Mouse (Mus musculus): ENCODE results near the gene Stk38.

Stk38 gene

DNA sequence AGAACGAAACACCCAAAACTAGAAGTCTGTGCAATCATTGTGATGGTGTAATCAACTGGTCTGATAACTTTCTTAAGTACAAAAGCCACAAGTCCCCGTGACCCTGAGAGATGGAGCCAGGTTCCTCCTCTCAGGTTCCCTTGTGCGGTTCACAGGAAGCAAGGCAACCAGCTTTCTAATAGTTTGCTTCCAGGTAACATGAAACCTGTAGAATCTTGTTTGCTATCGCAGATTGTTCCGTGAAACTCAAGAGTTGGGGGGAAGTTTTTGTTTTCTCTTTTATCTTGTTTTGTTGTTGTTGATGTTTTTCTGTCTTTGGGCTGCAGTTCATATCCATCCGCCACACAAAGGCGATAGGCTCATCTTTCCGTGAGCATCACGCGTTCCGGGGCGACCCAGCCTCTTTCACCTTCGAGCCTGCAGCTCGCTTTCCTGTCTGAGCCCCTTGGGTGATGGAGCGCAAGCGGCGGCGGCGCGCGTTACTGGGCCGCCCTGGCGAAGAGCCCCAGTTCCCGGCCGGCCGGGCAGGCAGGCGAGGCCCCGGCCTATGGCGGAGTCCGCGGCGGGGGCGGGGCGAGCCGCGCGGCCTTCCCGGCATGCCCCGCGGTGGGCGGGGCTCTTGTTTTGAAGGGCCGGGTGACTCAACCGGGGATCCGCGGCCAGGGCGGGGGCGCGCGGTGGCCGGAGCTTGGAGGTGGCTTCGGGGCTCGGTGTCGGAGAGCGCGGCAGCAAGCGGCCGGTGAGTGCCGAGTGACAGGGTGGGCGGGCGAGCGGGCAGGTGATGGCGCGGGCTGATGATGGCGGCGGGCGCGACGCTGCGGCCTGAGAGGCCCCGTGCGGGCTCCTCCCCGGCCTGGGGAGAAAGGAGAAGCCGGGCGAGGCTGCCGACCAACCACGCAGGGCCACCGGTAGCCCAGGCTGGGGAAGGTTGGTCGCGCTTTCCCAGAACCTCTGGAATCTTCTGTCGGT lies 55.7 kb downstream of the Stk38 start, which contains the start of gene Kctd20:
Gene Kctd20 (plus strand): TSS at position 120 of the 969 bp plus-strand sequence.
- DNase-seq (ENCODE audit: low spot score) = peak; percentile 89

DNA sequence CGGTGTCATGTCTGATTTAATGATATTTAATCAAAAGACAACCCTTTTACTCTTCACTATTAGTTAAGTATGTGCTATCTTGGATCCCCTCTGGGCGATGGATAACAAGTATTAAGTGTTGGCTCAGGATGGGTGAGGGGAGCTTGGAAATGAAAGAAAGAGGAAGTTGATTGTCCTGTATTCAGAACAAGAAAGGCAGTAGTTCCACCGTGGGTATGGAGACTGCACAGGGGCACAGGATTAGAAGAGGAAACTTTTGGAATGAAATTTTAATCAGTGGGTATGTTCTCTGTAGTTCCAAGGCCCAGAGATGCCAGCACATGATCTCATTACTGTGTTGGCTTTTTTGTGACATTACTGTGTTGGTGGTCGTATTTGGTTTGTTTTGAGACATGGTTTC lies 57.0 kb downstream of the Stk38 start:
- DNase-seq (ENCODE audit: low spot score) = no peak

DNA sequence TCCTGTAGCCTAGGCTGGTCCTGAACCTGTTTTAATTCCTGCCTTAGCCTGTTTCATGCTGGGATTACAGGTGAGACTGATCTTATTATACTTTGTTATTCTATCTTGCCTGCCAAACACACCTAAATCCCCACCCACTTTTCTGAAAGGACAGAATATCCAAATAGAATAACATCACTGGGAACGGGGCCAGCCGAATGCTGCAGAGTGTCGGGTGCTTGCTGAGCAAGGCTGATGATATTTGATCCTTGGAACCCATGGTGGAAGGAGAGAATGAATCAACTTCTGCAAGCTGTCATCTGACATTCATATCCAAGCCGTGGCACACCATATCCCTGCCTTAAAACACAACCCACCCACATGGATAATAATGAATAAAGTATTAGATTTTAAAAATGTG lies 59.1 kb downstream of the Stk38 start:
- no peak for DNase-seq (ENCODE audit: low spot score)

DNA sequence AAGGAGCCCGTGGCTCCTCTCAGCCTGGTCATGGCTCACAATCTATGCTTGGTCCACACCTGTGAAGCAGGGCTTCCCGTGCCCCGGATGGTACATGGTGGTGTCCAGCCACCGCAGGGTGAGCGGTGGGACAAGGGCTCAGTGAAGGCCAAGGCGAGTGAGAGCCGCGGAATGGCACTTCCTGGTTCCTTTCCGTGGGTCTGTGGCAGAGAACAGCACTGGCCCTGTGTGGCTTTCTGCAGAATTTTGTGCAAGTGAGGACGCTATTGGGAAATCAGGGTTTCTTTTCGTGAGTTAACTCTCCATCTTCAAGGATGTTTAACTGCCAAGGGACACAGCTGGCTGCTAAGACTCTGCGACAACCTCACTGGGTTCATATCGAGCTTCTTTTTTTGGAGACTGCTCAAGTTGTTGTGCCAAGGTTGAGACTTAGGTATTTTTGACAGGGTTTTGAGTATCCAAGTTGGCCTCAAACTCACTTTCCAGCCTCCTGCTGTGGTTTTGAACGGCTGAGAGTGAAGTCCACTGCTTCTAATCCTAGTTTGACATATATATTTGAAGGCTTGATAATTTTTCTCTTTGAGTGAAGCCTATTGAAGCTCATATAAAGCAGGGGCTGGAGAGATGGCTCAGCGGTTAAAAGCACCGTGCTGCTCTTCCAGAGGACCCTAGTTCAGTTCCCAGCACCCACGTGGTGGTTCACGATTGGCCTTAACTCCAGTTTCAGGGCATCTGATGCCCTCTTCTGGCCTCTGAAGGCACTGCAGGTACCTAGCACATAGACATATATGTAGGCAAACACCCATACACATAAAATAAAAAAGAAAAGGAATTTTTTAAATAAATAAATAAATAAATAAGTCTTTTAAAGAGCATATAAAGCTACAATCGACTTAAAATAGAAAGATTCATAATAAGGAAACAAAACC lies 60.5 kb downstream of the Stk38 start:
- DNase-seq (ENCODE audit: low spot score) = no peak

DNA sequence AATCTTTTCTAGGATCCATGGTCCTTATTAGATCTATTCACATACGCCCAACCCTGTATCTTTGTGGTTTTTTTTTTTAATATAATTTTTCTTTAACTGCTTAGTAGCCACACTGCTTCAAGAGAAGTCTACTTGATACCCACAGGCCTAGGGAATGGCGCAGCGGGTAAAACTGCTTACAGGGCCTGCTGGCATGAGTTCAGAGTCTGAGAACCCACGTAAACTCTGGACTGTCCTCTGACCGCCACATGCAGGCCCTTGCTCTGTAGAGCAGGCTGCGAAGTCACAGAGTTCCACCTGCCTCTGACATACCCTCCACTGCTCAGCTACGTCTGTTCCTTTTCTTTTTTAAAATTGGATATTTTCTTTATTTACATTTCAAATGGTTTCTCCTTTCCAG lies 63.3 kb downstream of the Stk38 start:
- DNase-seq (ENCODE audit: low spot score) = no peak

DNA sequence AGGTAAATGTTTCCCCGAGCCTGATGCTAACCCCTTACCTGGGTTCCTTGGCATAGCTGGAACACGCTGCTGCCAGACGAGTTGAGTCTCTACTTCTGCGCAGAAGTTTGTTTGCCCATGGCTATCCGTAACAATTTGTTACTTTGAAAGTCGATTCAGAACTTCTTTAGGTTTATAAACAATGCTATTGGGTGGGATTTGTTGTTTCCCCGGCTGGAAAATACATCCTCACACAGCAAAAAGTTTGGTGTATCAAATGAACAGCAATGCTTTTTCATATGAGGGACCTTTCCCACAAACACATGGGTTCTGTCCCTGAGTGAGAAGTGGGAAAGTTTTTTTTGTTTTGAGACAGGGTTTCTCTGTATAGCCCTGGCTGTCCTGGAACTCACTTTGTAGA lies 64.1 kb downstream of the Stk38 start, which contains the start of gene Pxt1:
Gene Pxt1 (minus strand): TSS at position 101 of the 400 bp plus-strand sequence.
- no peak for DNase-seq (ENCODE audit: low spot score)

DNA sequence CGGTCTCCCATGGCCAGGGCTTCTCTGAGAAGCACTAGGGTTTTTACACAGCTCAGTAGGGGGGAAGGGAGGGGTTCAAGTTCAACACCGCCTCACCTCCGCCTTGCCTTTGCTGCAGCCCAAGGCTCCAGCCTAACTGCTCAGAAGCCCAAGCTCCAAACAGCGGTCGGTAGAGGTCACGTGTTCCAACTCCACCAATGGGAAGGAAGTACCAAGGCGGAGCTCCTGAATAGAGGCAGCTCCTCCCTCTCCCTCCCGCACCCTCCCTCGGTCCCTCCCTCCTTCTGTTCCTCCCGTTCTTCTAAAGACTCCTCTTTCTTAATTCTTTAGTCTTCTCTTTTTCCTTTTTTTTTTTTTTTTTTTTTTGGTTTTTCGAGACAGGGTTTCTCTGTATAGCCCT lies 65.7 kb downstream of the Stk38 start:
- no peak for DNase-seq (ENCODE audit: low spot score)

DNA sequence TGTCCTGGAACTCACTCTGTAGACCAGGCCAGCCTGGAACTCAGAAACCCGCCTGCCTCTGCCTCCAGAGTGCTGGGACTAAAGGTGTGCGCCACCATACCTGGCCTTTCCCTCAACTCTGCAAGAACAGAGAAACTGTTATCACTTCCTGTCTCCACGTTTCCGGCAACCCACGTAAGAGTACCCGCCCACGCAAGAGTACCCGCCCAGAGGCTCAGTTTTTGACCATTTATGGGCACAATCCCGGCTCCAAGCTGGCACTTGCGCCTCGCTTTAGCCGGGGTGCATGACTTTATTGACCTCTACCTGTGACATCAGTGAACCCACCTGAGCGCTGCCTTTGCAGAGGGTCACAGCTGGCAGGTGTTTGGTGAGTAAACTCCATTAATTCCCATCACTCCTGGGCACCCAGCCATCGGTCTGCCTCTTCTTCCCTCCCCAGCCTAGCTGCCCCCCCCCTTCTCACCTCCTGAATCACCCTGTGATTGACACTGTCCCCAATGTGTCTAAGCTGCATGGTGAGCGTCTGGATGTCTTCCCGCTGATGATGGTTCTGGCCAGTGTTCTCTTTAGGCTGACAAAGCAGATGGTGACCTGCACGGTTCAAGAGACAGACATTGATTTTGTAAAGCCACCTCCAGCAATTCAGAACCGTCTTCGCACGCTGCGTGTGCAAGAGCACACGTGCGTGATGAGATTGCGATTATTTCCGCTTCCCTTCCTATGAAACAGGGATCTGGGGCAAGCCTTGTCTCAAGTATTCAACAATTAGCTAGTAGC lies 66.8 kb downstream of the Stk38 start:
- no peak for DNase-seq (ENCODE audit: low spot score)

DNA sequence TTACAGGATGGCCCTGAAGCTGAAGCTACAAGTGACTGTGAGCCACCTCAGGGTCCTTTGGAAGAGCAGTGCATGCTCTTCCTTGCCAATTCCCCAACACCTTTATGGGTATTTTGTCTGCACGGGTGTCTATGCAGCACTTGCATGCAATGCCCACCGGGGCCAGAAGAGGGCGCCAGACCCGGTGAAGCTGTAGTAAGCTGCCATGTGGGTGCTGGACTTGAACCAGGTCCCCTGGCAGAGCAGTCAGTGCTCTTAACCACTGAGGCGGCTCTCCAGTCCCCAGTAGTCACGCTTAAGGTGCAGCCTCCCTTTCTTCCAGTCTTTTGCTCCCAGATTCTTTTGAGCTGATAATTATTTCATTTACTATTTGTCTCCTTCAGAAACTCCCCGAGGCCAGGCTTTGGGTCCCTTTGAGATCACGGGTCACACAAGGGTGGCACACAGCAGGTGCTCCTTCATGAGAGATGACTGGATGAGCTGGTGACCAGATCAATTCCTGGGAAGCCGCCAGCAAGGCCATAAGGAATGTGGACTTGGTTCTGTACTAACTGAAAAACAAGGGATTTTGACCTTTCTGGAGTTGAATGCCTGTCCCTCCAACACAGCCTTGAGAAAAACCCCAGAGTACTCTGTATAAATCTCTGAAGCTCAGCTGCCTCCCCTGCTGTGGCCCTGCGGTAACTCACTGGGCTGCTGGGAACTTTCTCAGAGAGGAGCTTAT lies 71.0 kb downstream of the Stk38 start:
- DNase-seq (ENCODE audit: low spot score) = no peak

DNA sequence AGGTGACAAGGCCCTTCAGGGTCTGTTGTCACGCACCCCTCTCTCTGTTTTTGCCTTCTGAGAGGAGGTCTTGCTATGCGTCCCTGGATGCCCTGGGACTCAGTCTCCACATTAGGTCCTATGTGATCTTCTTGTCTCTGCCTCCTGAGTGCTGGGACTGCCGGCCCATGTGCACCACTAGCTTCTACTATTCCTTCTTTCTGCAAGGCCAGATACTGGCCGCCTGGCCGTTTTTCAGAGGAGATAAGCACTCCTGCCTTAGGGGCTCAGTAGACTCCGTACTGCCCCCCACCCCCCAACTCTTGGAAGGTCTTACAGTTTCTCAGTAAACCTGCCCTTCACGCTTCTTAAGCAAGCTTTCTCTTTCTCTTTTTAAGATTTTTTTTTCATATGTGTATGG lies 71.7 kb downstream of the Stk38 start:
- DNase-seq (ENCODE audit: low spot score) = no peak

DNA sequence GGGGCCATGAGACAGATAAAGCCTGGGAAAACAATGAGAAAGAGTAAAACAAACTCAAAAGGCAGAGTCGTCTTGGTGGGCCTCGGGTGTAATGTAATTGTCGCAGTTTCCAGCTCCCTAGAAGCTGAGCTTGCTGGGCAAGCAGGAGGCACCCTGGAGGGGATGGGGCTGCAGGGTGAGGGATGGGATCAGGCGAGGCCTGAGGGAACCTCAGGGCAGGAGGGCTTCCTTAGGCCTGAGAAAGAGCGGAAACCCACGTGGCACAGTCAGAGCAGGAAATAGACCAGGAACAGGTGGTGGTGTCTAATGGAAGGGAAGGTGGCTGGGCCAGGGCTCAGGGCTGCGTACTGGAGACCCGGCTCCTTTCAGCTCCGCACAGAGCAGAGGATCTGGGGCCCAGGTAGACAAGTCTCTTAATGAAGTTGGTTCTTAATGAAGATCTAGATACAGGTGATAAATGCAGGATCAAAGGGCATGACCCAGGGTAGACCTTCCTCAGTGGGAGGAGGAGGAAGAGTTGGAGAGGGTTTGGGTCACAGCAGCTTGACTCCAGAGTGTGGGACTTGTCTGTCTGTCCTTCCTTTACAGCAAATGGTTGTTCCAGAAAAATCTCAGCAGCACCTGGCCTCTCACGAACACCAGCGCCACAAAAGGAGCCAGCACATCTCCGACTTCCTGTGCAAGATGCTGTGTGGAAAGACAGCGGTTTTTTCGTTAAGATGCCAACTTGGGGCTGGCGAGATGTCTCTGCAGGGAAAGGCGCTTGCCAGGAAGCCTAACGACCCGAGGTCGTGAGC lies 73.5 kb downstream of the Stk38 start:
- no peak for DNase-seq (ENCODE audit: low spot score)

DNA sequence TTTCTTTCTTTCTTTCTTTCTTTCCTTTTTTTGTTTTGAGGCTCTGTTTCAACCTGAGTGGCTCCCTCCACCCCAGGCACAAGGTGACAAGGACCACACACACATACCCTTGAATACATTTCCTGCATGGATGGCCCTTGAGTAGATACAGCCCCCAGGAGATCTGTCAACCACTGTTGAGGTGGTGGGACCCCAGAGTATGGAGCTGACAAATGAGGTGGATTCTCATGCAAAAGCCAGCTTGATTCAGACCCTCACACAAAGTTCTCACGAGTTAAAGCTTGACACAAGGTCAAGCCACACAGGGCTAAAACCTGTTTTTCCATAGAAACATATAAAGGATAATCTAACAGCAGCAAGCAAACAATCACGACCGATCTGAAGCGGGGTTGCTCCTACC lies 75.5 kb downstream of the Stk38 start:
- DNase-seq (ENCODE audit: low spot score) = no peak

DNA sequence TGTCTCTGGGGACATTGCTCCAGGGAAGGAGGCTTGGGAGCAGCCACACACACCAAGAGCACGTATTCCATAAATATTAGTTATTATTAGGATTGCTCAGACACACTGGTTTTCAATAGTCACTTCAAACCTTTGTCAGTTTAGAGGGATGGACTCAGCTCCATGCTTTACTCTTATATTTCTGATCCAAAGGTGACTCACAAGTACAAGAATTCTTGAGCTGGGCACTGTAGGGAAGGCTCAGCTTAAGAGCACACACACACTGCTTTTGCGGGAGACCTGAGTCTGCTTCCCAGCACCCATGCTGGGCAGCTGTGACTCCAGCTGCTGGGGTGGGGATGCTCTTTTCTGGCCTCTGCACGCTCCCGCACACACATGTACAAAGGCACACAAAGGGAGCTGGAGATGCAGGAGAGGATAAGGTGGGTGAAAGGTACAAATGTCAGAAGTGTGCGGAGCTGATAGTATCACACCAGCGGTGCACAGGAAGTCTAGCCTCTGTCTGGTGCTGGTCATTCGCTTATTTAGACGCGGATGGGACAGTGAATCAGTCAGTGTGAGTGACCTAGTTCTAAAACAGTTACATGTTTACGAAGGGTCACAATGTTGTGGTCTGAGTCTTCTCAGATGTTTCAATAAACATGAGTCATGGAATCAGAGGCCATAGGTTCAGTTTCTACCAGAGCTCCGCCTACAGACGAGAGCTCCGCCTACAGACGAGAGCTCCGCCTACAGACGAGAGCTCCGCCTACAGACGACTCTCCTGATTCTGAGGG lies 76.2 kb downstream of the Stk38 start:
- DNase-seq (ENCODE audit: low spot score) = no peak

DNA sequence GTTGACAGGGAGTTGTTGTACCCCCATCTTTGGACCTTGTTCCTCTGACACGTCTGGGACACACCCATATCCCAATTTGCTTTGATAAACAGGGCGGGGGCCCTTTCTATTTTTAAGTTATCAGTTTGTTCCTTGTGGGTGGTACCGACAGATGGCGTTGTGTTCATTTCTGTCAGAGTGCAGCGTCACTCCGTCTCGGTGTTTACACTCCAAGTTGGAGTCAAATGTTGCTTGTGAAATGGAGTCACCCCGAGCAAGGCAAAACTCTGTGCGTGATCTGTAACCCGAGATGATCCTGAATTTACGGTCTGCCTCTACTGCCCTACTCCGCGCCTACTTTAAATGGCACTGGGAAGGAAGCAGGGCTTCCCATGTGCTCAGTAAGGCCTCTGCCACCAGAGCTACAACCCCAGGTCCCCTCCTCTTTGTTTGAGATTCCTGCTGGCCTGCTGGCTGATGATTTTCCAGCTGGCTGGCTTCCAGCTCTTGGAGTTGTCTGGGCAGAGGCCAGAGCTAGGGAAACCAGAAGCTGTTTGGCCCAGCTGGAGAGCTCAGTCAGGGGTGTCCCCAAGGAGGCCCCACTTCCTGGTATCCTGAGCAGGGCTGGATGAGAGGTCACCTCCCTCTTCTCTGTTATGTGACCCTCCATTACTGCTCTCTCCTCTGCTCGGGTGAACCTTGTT lies 77.3 kb downstream of the Stk38 start:
- DNase-seq (ENCODE audit: low spot score) = peak; percentile 97

DNA sequence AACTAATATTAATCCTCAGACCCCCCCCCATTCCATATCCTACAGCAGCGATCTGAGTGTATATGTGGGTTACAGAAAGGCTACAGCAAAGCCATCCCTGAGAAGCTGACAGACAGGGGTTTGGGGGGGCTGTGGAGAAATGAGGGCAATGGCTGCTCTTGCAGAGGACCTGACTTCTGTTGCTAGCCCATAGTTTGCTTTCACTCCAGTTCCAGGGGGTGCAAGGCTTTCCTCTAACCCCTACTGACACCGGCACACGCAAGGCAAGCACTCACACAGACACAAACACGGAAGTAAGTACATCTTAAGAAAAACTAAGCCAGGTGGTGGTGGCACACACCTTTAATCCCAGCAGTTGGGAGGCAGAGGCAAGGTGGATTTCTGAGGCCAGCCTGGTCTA lies 78.4 kb downstream of the Stk38 start:
- no peak for DNase-seq (ENCODE audit: low spot score)

DNA sequence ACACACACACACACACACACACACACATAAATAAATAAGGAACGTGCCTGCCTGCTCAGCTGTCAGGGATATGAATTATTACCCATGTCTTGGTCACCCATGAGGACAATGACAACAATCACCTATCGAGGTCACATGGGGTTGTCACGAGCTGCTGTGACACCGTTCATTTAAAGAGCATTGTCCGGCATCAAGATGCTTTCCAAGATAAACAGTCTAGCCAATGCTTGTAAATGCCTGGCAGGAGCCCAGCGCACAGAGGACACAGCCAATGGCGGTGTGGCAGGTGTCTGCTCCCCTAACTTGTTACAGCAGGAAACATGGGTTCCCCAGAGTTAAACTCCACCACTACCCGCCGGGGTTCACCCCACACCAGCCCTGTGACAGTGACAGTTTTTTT lies 79.8 kb downstream of the Stk38 start:
- no peak for DNase-seq (ENCODE audit: low spot score)

DNA sequence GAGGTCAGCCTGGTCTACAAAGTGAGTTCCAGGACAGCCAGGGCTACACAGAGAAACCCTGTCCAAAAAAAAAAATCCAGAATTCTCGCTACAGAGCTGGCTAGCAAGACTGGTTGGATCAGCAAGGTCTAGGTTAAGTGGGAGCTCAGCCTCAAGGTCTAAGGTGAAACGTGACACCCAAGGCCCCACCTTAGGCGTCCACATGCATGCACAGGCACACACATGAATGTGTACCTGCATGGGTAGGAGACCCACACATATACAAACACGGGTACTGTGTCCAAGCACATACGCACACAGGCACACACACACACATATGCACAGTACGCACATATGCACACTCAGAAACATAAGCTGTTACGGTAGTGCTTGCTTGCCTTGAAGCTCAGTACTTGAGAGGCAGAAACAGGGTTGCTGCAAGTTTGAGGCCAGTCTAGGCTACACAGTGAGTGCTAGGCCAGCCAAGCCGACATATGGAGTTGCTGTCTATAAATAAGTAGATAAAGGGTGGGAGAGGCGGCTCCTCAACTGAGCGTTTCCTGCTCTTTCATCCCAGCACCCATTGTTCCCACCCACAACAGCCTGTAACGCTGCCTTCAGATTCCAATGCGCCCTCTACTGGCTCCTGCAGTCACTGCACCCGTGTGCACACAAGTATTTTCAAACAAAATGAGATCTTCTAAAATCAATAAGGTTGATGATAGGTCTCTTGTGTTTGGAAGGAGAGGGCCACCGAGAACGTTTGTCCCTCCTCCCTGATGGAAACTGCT lies 80.7 kb downstream of the Stk38 start:
- DNase-seq (ENCODE audit: low spot score) = no peak

DNA sequence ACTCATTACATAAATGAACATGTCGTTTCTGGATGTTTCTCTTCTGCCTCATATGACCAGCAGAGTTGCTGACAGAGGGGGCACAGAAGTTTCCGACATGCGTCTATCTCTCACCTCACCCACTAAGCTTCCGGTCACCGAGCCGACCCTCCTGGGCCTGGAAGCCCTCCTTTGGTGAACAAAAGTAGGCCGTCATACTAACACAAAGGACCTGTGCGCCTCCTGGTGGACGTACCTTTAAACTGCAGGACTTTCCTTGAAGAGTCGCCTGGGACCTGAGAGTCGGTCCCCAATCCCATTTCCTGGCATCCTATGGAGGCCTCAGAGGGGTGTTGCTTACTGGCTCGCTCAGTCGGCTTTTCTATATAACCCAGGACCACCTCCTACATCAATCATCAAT lies 81.4 kb downstream of the Stk38 start:
- peak; percentile 75 for DNase-seq (ENCODE audit: low spot score)

Data from ovary, postnatal 14 days (tissue).